ENCODE assay signal across 8 mouse cellular contexts in the genomic region with DNA sequence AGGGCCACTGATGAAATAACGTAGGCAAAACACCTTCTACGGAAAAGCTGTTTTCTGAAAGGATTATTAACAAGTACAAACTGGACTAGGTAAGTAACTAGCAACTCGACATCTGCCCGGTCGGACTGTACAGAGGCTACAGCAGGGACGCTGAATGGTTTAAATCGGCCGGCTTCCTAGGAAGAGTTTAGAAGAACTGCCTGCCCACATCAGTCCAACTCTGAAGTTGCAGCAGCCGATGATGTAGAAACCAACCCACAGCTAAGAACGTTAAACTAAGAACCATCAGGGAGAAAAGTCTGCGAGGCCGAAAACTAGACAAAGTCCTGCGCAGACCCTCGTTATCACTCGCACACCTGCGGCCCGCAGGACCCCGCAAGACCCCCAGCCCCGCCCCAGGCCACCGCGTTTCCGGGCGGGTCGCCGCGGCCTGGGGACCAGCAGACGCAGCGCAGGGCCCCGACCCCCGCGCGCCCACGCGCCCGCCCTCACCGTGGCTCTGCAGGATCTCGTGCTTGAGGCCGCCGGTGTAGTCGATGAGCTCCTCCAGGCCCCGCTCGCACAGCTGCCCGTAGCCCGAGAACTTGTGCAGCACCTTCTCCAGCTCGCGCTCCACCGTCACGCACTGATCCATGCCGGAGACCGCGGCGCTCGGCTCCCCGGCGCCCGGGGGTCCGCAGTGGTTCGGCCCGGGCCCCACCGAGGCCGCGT. TPM values are rescaled to one million over a fixed set of nuclear protein-coding genes. Genes with fewer than 3 reads are reported as not detected.
A peak's percentile ranks its signal among the peaks of the same experiment; 100 is the strongest.
DNase-seq lines count a peak whose midpoint lies in the region; ATAC-seq and TF ChIP-seq lines count a peak whose summit lies in the region.

No protein-coding gene starts in this region.

- no peak for TF ChIP-seq CTCF in intestine, postnatal 0 days (IDR thresholded peaks at IDR 0.05; ENCODE audit: low read depth)
- TF ChIP-seq CTCF in midbrain, postnatal 0 days (IDR thresholded peaks at IDR 0.05): no peak
- TF ChIP-seq CTCF in testis, adult 2 months (IDR thresholded peaks at IDR 0.05; ENCODE audit: control insufficient read depth, insufficient read depth, insufficient replicate concordance, low read depth, low read length): no peak

- no peaks in the 10 kb centered on the region for H3K27me3 ChIP-seq in erythroblast, embryonic 14.5 days (ENCODE audit: control insufficient read depth)
- no peaks in the 10 kb centered on the region for H3K27me3 ChIP-seq in intestine, postnatal 0 days (replicated peaks; ENCODE audit: control insufficient read depth, insufficient read depth, low read length)
- no peaks in the 10 kb centered on the region for H3K27me3 ChIP-seq in limb, embryonic 13.5 days
- no peaks in the 10 kb centered on the region for H3K27me3 ChIP-seq in midbrain, postnatal 0 days (ENCODE audit: insufficient read depth, low read length)
- no peaks in the 10 kb centered on the region for H3K27me3 ChIP-seq in testis, adult 2 months (ENCODE audit: control insufficient read depth, insufficient read depth, low read length)

- under 1% methylated on average over 62 of the region's 62 CpGs for WGBS in intestine, postnatal 0 days
- under 1% methylated on average over 59 of the region's 62 CpGs for WGBS in limb, embryonic 13.5 days
- WGBS in midbrain, postnatal 0 days: under 1% methylated on average over 42 of the region's 62 CpGs

- H3K27ac ChIP-seq in intestine, postnatal 0 days (ENCODE audit: low read depth, low read length): peak overlapping the region; percentile 98
- H3K27ac ChIP-seq in limb, embryonic 13.5 days: peak overlapping the region; percentile 96
- peak overlapping the region; percentile 96 for H3K27ac ChIP-seq in midbrain, postnatal 0 days (ENCODE audit: low read depth, low read length)
- peak overlapping the region; percentile 62 for H3K27ac ChIP-seq in testis, adult 2 months (ENCODE audit: control insufficient read depth, insufficient read depth, low read depth, low read length)

- ATAC-seq in erythroblast, adult 5-6 weeks (replicated peaks; ENCODE audit: low FRiP score, poor library complexity, severe bottlenecking): no peak
- no peak for ATAC-seq in intestine, postnatal 0 days
- peak; percentile 4; the same call in 1 of the 2 replicates for ATAC-seq in limb, embryonic 13.5 days (ENCODE audit: low FRiP score, low read depth)
- ATAC-seq in midbrain, postnatal 0 days (ENCODE audit: low FRiP score): no peak

- peak overlapping the region; percentile 95 for H3K9ac ChIP-seq in intestine, postnatal 0 days (ENCODE audit: low read depth, low read length)
- peak overlapping the region; percentile 94 for H3K9ac ChIP-seq in limb, embryonic 13.5 days
- H3K9ac ChIP-seq in midbrain, postnatal 0 days (replicated peaks; ENCODE audit: low read length, poor library complexity, severe bottlenecking): peak overlapping the region; percentile 95

- H3K9me3 ChIP-seq in erythroblast, embryonic 14.5 days (ENCODE audit: control insufficient read depth, low read length): no peaks in the 10 kb centered on the region
- H3K9me3 ChIP-seq in intestine, postnatal 0 days (ENCODE audit: control insufficient read depth): no peaks in the 10 kb centered on the region
- H3K9me3 ChIP-seq in limb, embryonic 13.5 days: no peaks in the 10 kb centered on the region
- H3K9me3 ChIP-seq in midbrain, postnatal 0 days (ENCODE audit: low read length): no peaks in the 10 kb centered on the region

- DNase-seq in cerebellum, adult 8-10 months: peak; percentile 68
- peak; percentile 47 for DNase-seq in gastrocnemius, adult 18-20 months (ENCODE audit: low spot score)
- peak; percentile 29 for DNase-seq in midbrain, postnatal 0 days (ENCODE audit: low spot score)

- H3K4me2 ChIP-seq in intestine, postnatal 0 days (replicated peaks; ENCODE audit: low read depth): peak overlapping the region; percentile 74
- peak overlapping the region; percentile 77 for H3K4me2 ChIP-seq in limb, embryonic 13.5 days (replicated peaks)
- H3K4me2 ChIP-seq in midbrain, postnatal 0 days (ENCODE audit: low read depth, low read length, poor library complexity, severe bottlenecking): peak overlapping the region; percentile 60

- H3K4me3 ChIP-seq in erythroblast, embryonic 14.5 days (replicated peaks): peak overlapping the region; percentile 89
- H3K4me3 ChIP-seq in intestine, postnatal 0 days (ENCODE audit: low read depth, low read length): peak overlapping the region; percentile 88
- peak overlapping the region; percentile 95 for H3K4me3 ChIP-seq in limb, embryonic 13.5 days
- peak overlapping the region; percentile 88 for H3K4me3 ChIP-seq in midbrain, postnatal 0 days (ENCODE audit: low read depth, low read length)
- peak overlapping the region; percentile 83 for H3K4me3 ChIP-seq in testis, adult 2 months (ENCODE audit: control insufficient read depth, low read depth, low read length)

- peaks cover 42% of the 10 kb centered on the region for H3K4me1 ChIP-seq in erythroblast, embryonic 14.5 days (ENCODE audit: control insufficient read depth)
- peaks cover 11% of the 10 kb centered on the region for H3K4me1 ChIP-seq in intestine, postnatal 0 days (replicated peaks; ENCODE audit: control insufficient read depth, insufficient read depth, low read length)
- H3K4me1 ChIP-seq in limb, embryonic 13.5 days: peaks cover 40% of the 10 kb centered on the region
- peaks cover 11% of the 10 kb centered on the region for H3K4me1 ChIP-seq in midbrain, postnatal 0 days (ENCODE audit: insufficient read depth, low read length)
- H3K4me1 ChIP-seq in testis, adult 2 months (ENCODE audit: control insufficient read depth, insufficient read depth, low read length): peaks cover 14% of the 10 kb centered on the region

- no peaks in the 10 kb centered on the region; the same call in 1 of the 2 replicates for H3K36me3 ChIP-seq in erythroblast, embryonic 14.5 days (ENCODE audit: control insufficient read depth)
- H3K36me3 ChIP-seq in intestine, postnatal 0 days (ENCODE audit: control insufficient read depth, insufficient read depth): no peaks in the 10 kb centered on the region
- no peaks in the 10 kb centered on the region for H3K36me3 ChIP-seq in limb, embryonic 13.5 days
- H3K36me3 ChIP-seq in midbrain, postnatal 0 days (ENCODE audit: insufficient read depth, low read length): no peaks in the 10 kb centered on the region
- no peaks in the 10 kb centered on the region for H3K36me3 ChIP-seq in testis, adult 2 months (ENCODE audit: control insufficient read depth, insufficient read depth, low read length)

- TF ChIP-seq POLR2A in testis, adult 2 months (IDR thresholded peaks at IDR 0.05; ENCODE audit: control insufficient read depth, low read depth, low read length): no peak; the same call in 1 of the 2 replicates

RNA-seq across cellular contexts. Expression of gene Rmnd5a, which starts 0.8 kb away (rescaled TPM):
- 1.1 TPM in 2 replicates for polyA plus RNA-seq in erythroblast, embryonic 14.5 days (2012)
- 51.5 and 62.5 TPM in 2 replicates for total RNA-seq in erythroblast, adult 5-6 weeks (2015; ENCODE audit: low replicate concordance)
- total RNA-seq in erythroblast, adult 5-6 weeks (2017; ENCODE audit: low replicate concordance): 129 and 137 TPM in 2 replicates
- total RNA-seq in gastrocnemius, adult 18-20 months (2021): 100 to 1,000 TPM; 128 to 132 TPM
- polyA plus RNA-seq in intestine, postnatal 0 days (2015; fragmentation: Nextera tagmentation; extraction: Ambion mirVana): 12.2 and 12.8 TPM in 2 replicates
- 12.3 and 12.5 TPM in 2 replicates for polyA plus RNA-seq in limb, embryonic 13.5 days (2015; fragmentation: Nextera tagmentation; extraction: Ambion mirVana)
- 41.8 and 54.7 TPM in 2 replicates for total RNA-seq in midbrain, postnatal 0 days (2014; rRNA removed)
- 6.5 and 7.8 TPM in 2 replicates for polyA plus RNA-seq in midbrain, postnatal 0 days (2015; fragmentation: Nextera tagmentation; extraction: Ambion mirVana)
- 8.9 and 11.0 TPM in 2 replicates for polyA plus RNA-seq in testis, adult 2 months (2012; rRNA removed)

RNA-seq across cellular contexts. Expression of gene Rnf103, which starts 54.0 kb away (rescaled TPM):
- polyA plus RNA-seq in erythroblast, embryonic 14.5 days (2012): 0.36 and 0.44 TPM in 2 replicates
- 5.2 and 11.9 TPM in 2 replicates for total RNA-seq in erythroblast, adult 5-6 weeks (2015; ENCODE audit: low replicate concordance)
- total RNA-seq in erythroblast, adult 5-6 weeks (2017; ENCODE audit: low replicate concordance): 11.5 and 13.4 TPM in 2 replicates
- total RNA-seq in gastrocnemius, adult 18-20 months (2021): 10 to 100 TPM; 18.7 to 19.6 TPM
- 44.2 and 45.3 TPM in 2 replicates for polyA plus RNA-seq in intestine, postnatal 0 days (2015; fragmentation: Nextera tagmentation; extraction: Ambion mirVana)
- 14.2 and 15.3 TPM in 2 replicates for polyA plus RNA-seq in limb, embryonic 13.5 days (2015; fragmentation: Nextera tagmentation; extraction: Ambion mirVana)
- total RNA-seq in midbrain, postnatal 0 days (2014; rRNA removed): 33.9 and 39.6 TPM in 2 replicates
- 21.5 and 23.2 TPM in 2 replicates for polyA plus RNA-seq in midbrain, postnatal 0 days (2015; fragmentation: Nextera tagmentation; extraction: Ambion mirVana)
- polyA plus RNA-seq in testis, adult 2 months (2012; rRNA removed): 4.0 and 4.1 TPM in 2 replicates
